Comparison of ENCODE assay signal across 7 mouse cellular contexts in the genomic region with DNA sequence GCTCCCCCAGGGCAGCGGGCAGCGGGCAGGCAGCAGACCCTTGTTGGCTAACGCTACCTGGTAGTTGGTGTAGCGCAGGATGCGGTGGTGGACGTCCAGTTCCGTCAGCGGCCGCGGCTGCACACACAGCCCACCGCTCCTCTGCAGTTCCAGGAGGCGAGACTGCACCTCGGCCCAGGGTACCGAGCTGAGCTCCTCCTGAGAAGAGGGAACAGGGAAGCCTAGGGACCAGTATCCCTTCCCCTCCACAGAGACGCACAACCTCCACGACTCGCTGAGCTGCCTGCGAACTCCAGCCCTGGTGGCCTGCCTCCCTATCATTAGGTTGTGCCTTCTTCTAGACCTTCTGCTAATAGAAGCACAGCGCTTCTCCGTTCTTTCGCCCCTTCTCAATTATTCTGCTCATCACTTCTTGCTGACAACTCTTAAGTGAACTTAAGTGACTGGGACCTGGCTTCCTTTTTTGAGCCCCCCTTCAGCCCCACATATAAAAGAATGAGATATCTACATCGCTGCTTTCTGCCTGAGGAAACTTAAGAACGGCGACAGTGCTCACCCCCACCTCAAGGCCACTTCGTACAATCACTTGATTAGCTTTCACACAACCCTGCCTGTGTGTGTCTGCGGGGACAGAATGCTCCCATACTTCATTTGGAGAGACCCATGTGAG. TPM values are rescaled to one million over a fixed set of nuclear protein-coding genes. Genes with fewer than 3 reads are reported as not detected.
DNase-seq lines count a peak whose midpoint lies in the region; ATAC-seq lines count a peak whose summit lies in the region.

No protein-coding gene starts in this region.

- DNase-seq in lung, postnatal 25 days (ENCODE audit: low spot score) = no peak
- DNase-seq in embryonic facial prominence, embryonic 14.5 days (ENCODE audit: low spot score) = no peak
- DNase-seq in embryo, embryonic 10 days (ENCODE audit: low spot score) = no peak
- DNase-seq in adrenal gland, postnatal 36 days = no peak

- H3K4me2 ChIP-seq in lung, embryonic 15.5 days = peak overlapping the region; percentile 87
- peak overlapping the region; percentile 99 for H3K4me2 ChIP-seq in embryonic facial prominence, embryonic 14.5 days (ENCODE audit: low read depth, low read length)
- H3K4me2 ChIP-seq in intestine, embryonic 16.5 days (ENCODE audit: low read depth, low read length) = peak overlapping the region; percentile 95
- H3K4me2 ChIP-seq in neural tube, embryonic 15.5 days = peak overlapping the region; percentile 99

- H3K9ac ChIP-seq in lung, embryonic 15.5 days = peak overlapping the region; percentile 31
- H3K9ac ChIP-seq in embryonic facial prominence, embryonic 14.5 days (ENCODE audit: low read depth, low read length) = peak overlapping the region; percentile 65
- peak overlapping the region; percentile 79 for H3K9ac ChIP-seq in intestine, embryonic 16.5 days (ENCODE audit: low read depth, low read length)
- H3K9ac ChIP-seq in neural tube, embryonic 15.5 days (replicated peaks) = peak overlapping the region; percentile 56

- H3K4me1 ChIP-seq in lung, embryonic 15.5 days = peaks cover 28% of the 10 kb centered on the region
- peaks cover 12% of the 10 kb centered on the region for H3K4me1 ChIP-seq in embryonic facial prominence, embryonic 14.5 days (ENCODE audit: control insufficient read depth, insufficient read depth, low read length)
- H3K4me1 ChIP-seq in intestine, embryonic 16.5 days (ENCODE audit: control insufficient read depth, insufficient read depth, low read length) = peaks cover 46% of the 10 kb centered on the region
- H3K4me1 ChIP-seq in neural tube, embryonic 15.5 days = peaks cover 33% of the 10 kb centered on the region

- H3K4me3 ChIP-seq in lung, embryonic 15.5 days = peak overlapping the region; percentile 37
- H3K4me3 ChIP-seq in embryonic facial prominence, embryonic 14.5 days (ENCODE audit: low read depth, low read length) = peak overlapping the region; percentile 51
- H3K4me3 ChIP-seq in intestine, embryonic 16.5 days (ENCODE audit: low read length) = peak overlapping the region; percentile 55
- peak overlapping the region; percentile 49 for H3K4me3 ChIP-seq in neural tube, embryonic 15.5 days (replicated peaks)

- no peaks in the 10 kb centered on the region for H3K36me3 ChIP-seq in lung, embryonic 15.5 days
- H3K36me3 ChIP-seq in embryonic facial prominence, embryonic 14.5 days (ENCODE audit: control insufficient read depth, insufficient read depth, low read length) = no peaks in the 10 kb centered on the region
- H3K36me3 ChIP-seq in intestine, embryonic 16.5 days (ENCODE audit: control insufficient read depth, insufficient read depth, low read length) = no peaks in the 10 kb centered on the region
- H3K36me3 ChIP-seq in neural tube, embryonic 15.5 days = no peaks in the 10 kb centered on the region

- no peaks in the 10 kb centered on the region for H3K9me3 ChIP-seq in lung, embryonic 15.5 days
- no peaks in the 10 kb centered on the region for H3K9me3 ChIP-seq in embryonic facial prominence, embryonic 14.5 days (ENCODE audit: control insufficient read depth, low read length)
- no peaks in the 10 kb centered on the region for H3K9me3 ChIP-seq in intestine, embryonic 16.5 days (ENCODE audit: control insufficient read depth, low read length)
- no peaks in the 10 kb centered on the region for H3K9me3 ChIP-seq in neural tube, embryonic 15.5 days (replicated peaks)

- 0 out of 2 replicates have a peak, but pooled peaks have one; percentile 1 for ATAC-seq in lung, embryonic 15.5 days (ENCODE audit: borderline replicate concordance, extremely low read depth, low FRiP score, low TSS enrichment)
- no peak for ATAC-seq in embryonic facial prominence, embryonic 14.5 days (ENCODE audit: low read depth)
- ATAC-seq in intestine, embryonic 16.5 days = peak; percentile 3; the same call in 1 of the 2 replicates
- ATAC-seq in neural tube, embryonic 15.5 days (ENCODE audit: low FRiP score) = no peak

- H3K27me3 ChIP-seq in lung, embryonic 15.5 days = peaks cover 43% of the 10 kb centered on the region
- H3K27me3 ChIP-seq in embryonic facial prominence, embryonic 14.5 days (replicated peaks; ENCODE audit: control insufficient read depth, insufficient read depth, low read length) = peaks cover 42% of the 10 kb centered on the region
- peaks cover 7% of the 10 kb centered on the region; the same call in 1 of the 2 replicates for H3K27me3 ChIP-seq in intestine, embryonic 16.5 days (replicated peaks; ENCODE audit: control insufficient read depth, insufficient read depth, low read length)
- peaks cover 22% of the 10 kb centered on the region; the same call in 1 of the 2 replicates for H3K27me3 ChIP-seq in neural tube, embryonic 15.5 days (replicated peaks)

- 24% methylated on average over 26 of the region's 26 CpGs for WGBS in lung, embryonic 15.5 days
- 41% methylated on average over 14 of the region's 26 CpGs for WGBS in embryonic facial prominence, embryonic 14.5 days
- WGBS in intestine, embryonic 16.5 days = 30% methylated on average over 26 of the region's 26 CpGs
- WGBS in neural tube, embryonic 15.5 days = 25% methylated on average over 26 of the region's 26 CpGs

- H3K27ac ChIP-seq in lung, embryonic 15.5 days = no peak overlapping the region
- H3K27ac ChIP-seq in embryonic facial prominence, embryonic 14.5 days (replicated peaks; ENCODE audit: low read depth, low read length) = no peak overlapping the region
- H3K27ac ChIP-seq in intestine, embryonic 16.5 days (ENCODE audit: low read length) = peak overlapping the region; percentile 41
- H3K27ac ChIP-seq in neural tube, embryonic 15.5 days (replicated peaks) = peak overlapping the region; percentile 48; the same call in 1 of the 2 replicates

RNA-seq across cellular contexts. Expression of a gene that starts 3.6 kb away (rescaled TPM):
- polyA plus RNA-seq in lung, embryonic 15.5 days (2015; fragmentation: Nextera tagmentation; extraction: Ambion mirVana) = 0.64 and 0.77 TPM in 2 replicates
- 0.75 and 0.81 TPM in 2 replicates for polyA plus RNA-seq in embryonic facial prominence, embryonic 14.5 days (2014; fragmentation: Nextera tagmentation; extraction: Ambion mirVana)
- 1.7 and 2.0 TPM in 2 replicates for polyA plus RNA-seq in intestine, embryonic 16.5 days (2015; fragmentation: Nextera tagmentation; extraction: Ambion mirVana)
- 4.0 and 4.8 TPM in 2 replicates for polyA plus RNA-seq in neural tube, embryonic 15.5 days (2015; fragmentation: Nextera tagmentation; extraction: Ambion mirVana)
- total RNA-seq in adrenal gland, postnatal 36 days (2021) = 1 to 10 TPM in 1 of 2 experiments, under 1 TPM in 1; 0.99 to 1.6 TPM

RNA-seq across cellular contexts. Expression of a gene that starts 5.1 kb away (rescaled TPM):
- polyA plus RNA-seq in lung, embryonic 15.5 days (2015; fragmentation: Nextera tagmentation; extraction: Ambion mirVana) = 44.7 and 49.6 TPM in 2 replicates
- polyA plus RNA-seq in embryonic facial prominence, embryonic 14.5 days (2014; fragmentation: Nextera tagmentation; extraction: Ambion mirVana) = 35.6 and 42.0 TPM in 2 replicates
- 89.8 and 91.3 TPM in 2 replicates for polyA plus RNA-seq in intestine, embryonic 16.5 days (2015; fragmentation: Nextera tagmentation; extraction: Ambion mirVana)
- 49.4 and 52.2 TPM in 2 replicates for polyA plus RNA-seq in neural tube, embryonic 15.5 days (2015; fragmentation: Nextera tagmentation; extraction: Ambion mirVana)
- total RNA-seq in adrenal gland, postnatal 36 days (2021) = 10 to 100 TPM; 66.8 to 76.5 TPM

RNA-seq across cellular contexts. Expression of a gene that starts 23.8 kb away (rescaled TPM):
- 17.1 and 18.8 TPM in 2 replicates for polyA plus RNA-seq in lung, embryonic 15.5 days (2015; fragmentation: Nextera tagmentation; extraction: Ambion mirVana)
- 7.8 and 7.9 TPM in 2 replicates for polyA plus RNA-seq in embryonic facial prominence, embryonic 14.5 days (2014; fragmentation: Nextera tagmentation; extraction: Ambion mirVana)
- 7.0 and 7.7 TPM in 2 replicates for polyA plus RNA-seq in intestine, embryonic 16.5 days (2015; fragmentation: Nextera tagmentation; extraction: Ambion mirVana)
- polyA plus RNA-seq in neural tube, embryonic 15.5 days (2015; fragmentation: Nextera tagmentation; extraction: Ambion mirVana) = 9.3 and 10.6 TPM in 2 replicates
- 10 to 100 TPM in 1 of 2 experiments, 1 to 10 TPM in 1; 7.1 to 14.2 TPM for total RNA-seq in adrenal gland, postnatal 36 days (2021)

RNA-seq across cellular contexts. Expression of a gene that starts 24.8 kb away (rescaled TPM):
- 0.16 TPM in 2 replicates for polyA plus RNA-seq in lung, embryonic 15.5 days (2015; fragmentation: Nextera tagmentation; extraction: Ambion mirVana)
- 1.7 and 2.1 TPM in 2 replicates for polyA plus RNA-seq in embryonic facial prominence, embryonic 14.5 days (2014; fragmentation: Nextera tagmentation; extraction: Ambion mirVana)
- 0.12 and 0.57 TPM in 2 replicates for polyA plus RNA-seq in intestine, embryonic 16.5 days (2015; fragmentation: Nextera tagmentation; extraction: Ambion mirVana)
- 1.6 and 2.4 TPM in 2 replicates for polyA plus RNA-seq in neural tube, embryonic 15.5 days (2015; fragmentation: Nextera tagmentation; extraction: Ambion mirVana)
- total RNA-seq in adrenal gland, postnatal 36 days (2021) = under 1 TPM; 0.26 to 0.36 TPM

RNA-seq across cellular contexts. Expression of a gene that starts 34.9 kb away (rescaled TPM):
- polyA plus RNA-seq in lung, embryonic 15.5 days (2015; fragmentation: Nextera tagmentation; extraction: Ambion mirVana) = 38.6 and 43.4 TPM in 2 replicates
- polyA plus RNA-seq in embryonic facial prominence, embryonic 14.5 days (2014; fragmentation: Nextera tagmentation; extraction: Ambion mirVana) = 48.2 and 55.0 TPM in 2 replicates
- 37.0 and 38.1 TPM in 2 replicates for polyA plus RNA-seq in intestine, embryonic 16.5 days (2015; fragmentation: Nextera tagmentation; extraction: Ambion mirVana)
- 113 and 133 TPM in 2 replicates for polyA plus RNA-seq in neural tube, embryonic 15.5 days (2015; fragmentation: Nextera tagmentation; extraction: Ambion mirVana)
- 10 to 100 TPM; 36.5 to 44.0 TPM for total RNA-seq in adrenal gland, postnatal 36 days (2021)

Comparison
In these comparisons a context has a peak if more than half of its experiments do, and no peak if none do; other contexts are left out.
1. ATAC-seq: peak in lung, embryonic 15.5 days (single experiment) and intestine, embryonic 16.5 days (single experiment); none in embryonic facial prominence, embryonic 14.5 days (single experiment) and neural tube, embryonic 15.5 days (single experiment).
2. H3K27ac ChIP-seq: peak in intestine, embryonic 16.5 days (single experiment) and neural tube, embryonic 15.5 days (single experiment); none in lung, embryonic 15.5 days (single experiment) and embryonic facial prominence, embryonic 14.5 days (single experiment).
3. Peak in every context shown above with its lines, with median percentiles within 50 percentile points of each other: H3K4me2 ChIP-seq, H3K4me3 ChIP-seq and H3K9ac ChIP-seq.